Mouse (Mus musculus) kidney, postnatal 0 days (tissue): ENCODE data around the gene Dnase1l3. TPM values are rescaled to one million over a fixed set of nuclear protein-coding genes. Genes with fewer than 3 reads are reported as not detected.

ENCODE experiments used
- ATAC-seq: fragments of 200-750 bp; cut with Nextera tagmentation; replicated peaks from 2 replicates; pipeline ENCODE4 v1.8.0; 2017; ENCODE audit warnings: low read depth, moderate number of reproducible peaks, moderate TSS enrichment, moderate library complexity; ENCODE audit not compliant: low FRiP score
- DNase-seq: peaks from one replicate; pipeline ENCODE4 v3.0.0-alpha.2; 2016; ENCODE audit warnings: low spot score
- H3K27ac ChIP-seq: fragments of 300-500 bp; sonication (generic); 2 replicates; pipeline ENCODE4 v1.5.1; 2014; ENCODE audit warnings: mild to moderate bottlenecking
- H3K27me3 ChIP-seq: fragments of 300-500 bp; sonication (generic); 2 replicates; pipeline ENCODE4 v1.6.1; 2014; ENCODE audit warnings: low read length, mixed read lengths; ENCODE audit not compliant: insufficient read depth
- H3K36me3 ChIP-seq: fragments of 300-500 bp; sonication (generic); 2 replicates; pipeline ENCODE4 v1.6.1; 2014; ENCODE audit warnings: low read length, mixed read lengths; ENCODE audit not compliant: insufficient read depth
- H3K4me1 ChIP-seq: fragments of 300-500 bp; sonication (generic); replicated peaks from 2 replicates; pipeline ENCODE4 v1.6.1; 2014; ENCODE audit warnings: antibody characterized with exemption, low read length, mixed read lengths; ENCODE audit not compliant: insufficient read depth
- H3K4me2 ChIP-seq: fragments of 300-500 bp; sonication (generic); 2 replicates; pipeline ENCODE4 v1.6.1; 2014; ENCODE audit warnings: mild to moderate bottlenecking, low read length, moderate library complexity, mixed read lengths
- H3K4me3 ChIP-seq: fragments of 300-500 bp; sonication (generic); replicated peaks from 2 replicates; pipeline ENCODE4 v1.5.1; 2014; ENCODE audit warnings: low read depth, low read length
- H3K9ac ChIP-seq: fragments of 300-500 bp; sonication (generic); 2 replicates; pipeline ENCODE4 v1.6.1; 2014; ENCODE audit warnings: low read depth, low read length
- H3K9me3 ChIP-seq: fragments of 300-500 bp; sonication (generic); replicated peaks from 2 replicates; pipeline ENCODE4 v1.6.1; 2016; ENCODE audit warnings: low read length, inconsistent platforms, mixed read lengths
- CTCF ChIP-seq: IDR thresholded peaks from 2 replicates; pipeline ENCODE4 v1.5.1; 2016; ENCODE audit warnings: antibody characterized with exemption, low read depth, mild to moderate bottlenecking, moderate library complexity
- WGBS: fragments of 180-500 bp; shearing (Covaris S2); extraction: QIAGEN DNeasy Blood & Tissue Kit; methylation state at CpG from one replicate; pipeline ENCODE4 v1.1.7; 2014; 5-methylcytosine and 5-hydroxymethylcytosine counted together
- polyA plus RNA-seq: library from polyadenylated mRNA; unstranded; fragments of >200 nt; fragmentation: Nextera tagmentation; extraction: Ambion mirVana; gene quantifications from 2 replicates; pipeline ENCODE4 v1.2.1, GENCODE M21; 2015

Gene Dnase1l3
- polyA plus RNA-seq, 1 experiment from 2014 or later = 0.25 TPM

GRCm38 (mm10) chr14:7991108-7991776 is 3.1 kb downstream of the Dnase1l3 start:
- peak; percentile 46 for DNase-seq
- no peak for TF ChIP-seq CTCF
- Histone ChIP-seq H3K9ac (no peak overlapping the region), H3K27ac (no peak overlapping the region), H3K27me3 (no peaks in the 10 kb centered on the region), H3K9me3 (no peaks in the 10 kb centered on the region), H3K4me3 (no peak overlapping the region), H3K4me2 (no peak overlapping the region), H3K4me1 (no peaks in the 10 kb centered on the region), H3K36me3 (no peaks in the 10 kb centered on the region)
- ATAC-seq = no peak
- WGBS = 66% methylated on average over 5 of the region's 5 CpGs

GRCm38 (mm10) chr14:7989961-7990360 is 4.4 kb downstream of the Dnase1l3 start:
- no peak for TF ChIP-seq CTCF
- no peak overlapping the region for H3K4me3 ChIP-seq
- ATAC-seq (no peak), DNase-seq (no peak)
- H3K9me3 ChIP-seq = no peaks in the 10 kb centered on the region
- no peak overlapping the region for H3K4me2 ChIP-seq
- H3K27ac ChIP-seq = no peak overlapping the region
- no peaks in the 10 kb centered on the region for H3K27me3 ChIP-seq
- no peaks in the 10 kb centered on the region for H3K36me3 ChIP-seq
- 84% methylated on average over 3 of the region's 3 CpGs for WGBS
- H3K4me1 ChIP-seq = no peaks in the 10 kb centered on the region
- no peak overlapping the region for H3K9ac ChIP-seq

- H3K9me3 ChIP-seq = no peaks in the 10 kb centered on the region
- ATAC-seq (no peak), DNase-seq (no peak)
- no peak overlapping the region for H3K4me2 ChIP-seq
- H3K4me1 ChIP-seq = no peaks in the 10 kb centered on the region
- no peak overlapping the region for H3K27ac ChIP-seq
- H3K4me3 ChIP-seq = no peak overlapping the region
- no peaks in the 10 kb centered on the region for H3K36me3 ChIP-seq
- WGBS = 85% methylated on average over 1 of the region's 1 CpGs
- H3K9ac ChIP-seq = no peak overlapping the region
- no peaks in the 10 kb centered on the region for H3K27me3 ChIP-seq
- TF ChIP-seq CTCF = no peak
Observed at GRCm38 (mm10) chr14:7989371-7989770, 5.0 kb downstream of the Dnase1l3 start.

GRCm38 (mm10) chr14:7986913-7987312 is 7.5 kb downstream of the Dnase1l3 start:
- DNase-seq (no peak), ATAC-seq (no peak)
- WGBS = 94% methylated on average over 6 of the region's 6 CpGs
- Histone ChIP-seq H3K4me3 (no peak overlapping the region), H3K9ac (no peak overlapping the region), H3K9me3 (no peaks in the 10 kb centered on the region), H3K36me3 (no peaks in the 10 kb centered on the region), H3K27me3 (no peaks in the 10 kb centered on the region), H3K4me2 (no peak overlapping the region), H3K27ac (no peak overlapping the region), H3K4me1 (no peaks in the 10 kb centered on the region)
- no peak for TF ChIP-seq CTCF

GRCm38 (mm10) chr14:7981226-7981625 is 13.1 kb downstream of the Dnase1l3 start:
- no peaks in the 10 kb centered on the region for H3K9me3 ChIP-seq
- ATAC-seq (no peak), DNase-seq (no peak)
- no peak overlapping the region for H3K4me3 ChIP-seq
- H3K27ac ChIP-seq = no peak overlapping the region
- no peaks in the 10 kb centered on the region for H3K27me3 ChIP-seq
- no peaks in the 10 kb centered on the region for H3K36me3 ChIP-seq
- H3K4me2 ChIP-seq = no peak overlapping the region
- H3K9ac ChIP-seq = no peak overlapping the region
- H3K4me1 ChIP-seq = no peaks in the 10 kb centered on the region
- no peak for TF ChIP-seq CTCF
- WGBS = 95% methylated on average over 1 of the region's 1 CpGs

GRCm38 (mm10) chr14:7978183-7978582 is 16.2 kb downstream of the Dnase1l3 start:
- H3K27me3 ChIP-seq = no peaks in the 10 kb centered on the region
- no peak overlapping the region for H3K27ac ChIP-seq
- no peaks in the 10 kb centered on the region for H3K4me1 ChIP-seq
- no peak overlapping the region for H3K4me2 ChIP-seq
- no peaks in the 10 kb centered on the region for H3K36me3 ChIP-seq
- WGBS = 64% methylated on average over 1 of the region's 1 CpGs
- H3K4me3 ChIP-seq = no peak overlapping the region
- no peak overlapping the region for H3K9ac ChIP-seq
- TF ChIP-seq CTCF = no peak
- ATAC-seq (no peak), DNase-seq (no peak)
- no peaks in the 10 kb centered on the region for H3K9me3 ChIP-seq

GRCm38 (mm10) chr14:7977471-7977870 is 16.9 kb downstream of the Dnase1l3 start:
- no peak overlapping the region for H3K9ac ChIP-seq
- no peak for ATAC-seq
- no peak for TF ChIP-seq CTCF
- no peak for DNase-seq
- H3K36me3 ChIP-seq = no peaks in the 10 kb centered on the region
- H3K9me3 ChIP-seq = no peaks in the 10 kb centered on the region
- 97% methylated on average over 1 of the region's 1 CpGs for WGBS
- no peak overlapping the region for H3K4me2 ChIP-seq
- no peak overlapping the region for H3K4me3 ChIP-seq
- no peaks in the 10 kb centered on the region for H3K27me3 ChIP-seq
- H3K4me1 ChIP-seq = no peaks in the 10 kb centered on the region
- no peak overlapping the region for H3K27ac ChIP-seq
